25 mouse cellular contexts compared by ENCODE assay signal in the genomic region with DNA sequence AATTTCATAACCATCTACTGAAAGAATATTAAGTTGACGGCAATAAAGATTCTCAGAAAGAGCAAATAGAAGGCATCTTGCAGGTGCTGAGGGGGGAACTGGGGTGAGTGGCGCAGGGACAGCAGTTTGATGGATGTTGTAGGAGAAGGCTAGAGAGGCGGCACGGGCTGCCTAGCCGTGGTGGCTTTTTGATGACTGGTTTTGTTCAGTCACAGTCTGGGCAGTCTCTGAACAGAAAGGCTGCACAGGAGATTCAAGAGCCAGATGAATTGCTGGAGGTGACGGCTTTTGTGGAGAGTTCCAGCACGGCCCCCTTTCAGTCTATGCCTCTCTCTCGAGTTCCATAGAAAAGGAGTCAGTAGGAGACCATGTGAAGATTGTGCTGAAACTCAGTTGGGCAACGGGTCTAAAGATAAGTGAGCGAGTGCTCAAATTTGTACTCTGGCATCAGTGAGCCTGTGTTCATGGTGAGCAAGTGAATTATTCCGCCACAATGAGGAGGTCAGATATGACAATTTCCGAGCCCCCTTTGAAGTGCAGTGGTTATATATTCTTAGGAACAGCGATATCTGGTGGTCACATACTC.
DNase-seq lines count a peak whose midpoint lies in the region; ATAC-seq and TF ChIP-seq lines count a peak whose summit lies in the region.
"Had no signal": no experiment of that assay in that cellular context is flagged by ENCODE, and none has a peak within 500 bp of the region (broad histone marks: within the 10 kb centered on the region; RNA-seq: fewer than 3 reads in every experiment).

No protein-coding gene starts in this region.

- 49% methylated on average over 13 of the region's 13 CpGs for WGBS in midbrain, embryonic 16.5 days
- 66% methylated on average over 13 of the region's 13 CpGs for WGBS in midbrain, embryonic 13.5 days
- whole genome bisulfite sequencing in neural tube, embryonic 15.5 days, result 35% methylated on average over 13 of the region's 13 CpGs
- 70% methylated on average over 13 of the region's 13 CpGs for WGBS in stomach, postnatal 0 days

- peak overlapping the region; percentile 11; the same call in 1 of the 2 replicates for H3K27ac ChIP-seq in midbrain, embryonic 16.5 days (ENCODE audit: low read length)
- H3K27ac ChIP-seq in midbrain, embryonic 13.5 days, result no peak overlapping the region
- 0 out of 2 replicates have a peak overlapping the region, but pooled peaks have one; percentile 2 for H3K27ac ChIP-seq in neural tube, embryonic 15.5 days (replicated peaks)
- no peak overlapping the region for H3K27ac ChIP-seq in stomach, postnatal 0 days (replicated peaks)
- H3K27ac ChIP-seq: embryonic facial prominence, embryonic 15.5 days; heart, embryonic 13.5 days; kidney, embryonic 15.5 days; limb, embryonic 13.5 days; liver, embryonic 12.5 days had no signal

- H3K27me3 ChIP-seq in midbrain, embryonic 16.5 days (ENCODE audit: control insufficient read depth, insufficient read depth, low read depth, low read length), result no peaks in the 10 kb centered on the region
- H3K27me3 ChIP-seq in midbrain, embryonic 13.5 days, result no peaks in the 10 kb centered on the region
- H3K27me3 ChIP-seq in neural tube, embryonic 15.5 days (replicated peaks), result no peaks in the 10 kb centered on the region
- H3K27me3 ChIP-seq in stomach, postnatal 0 days (ENCODE audit: control insufficient read depth, insufficient read depth, low read length), result no peaks in the 10 kb centered on the region
- H3K27me3 ChIP-seq: embryonic facial prominence, embryonic 15.5 days; heart, embryonic 13.5 days; kidney, embryonic 15.5 days; limb, embryonic 13.5 days; liver, embryonic 12.5 days had no signal

- peak; percentile 25 to 40 for DNase-seq in cerebellum, postnatal 14 days
- DNase-seq in heart, adult 11 months, result peak; percentile 66
- DNase-seq in heart, adult 8-10 months (ENCODE audit: low spot score), result no peak
- no peak for DNase-seq in stomach, postnatal 0 days (ENCODE audit: low spot score)
- DNase-seq: adrenal gland, postnatal 14 days; gastrocnemius, postnatal 10 days; heart, adult 18-20 months; heart, postnatal 14 days; kidney, adult 11 months; kidney, postnatal 36 days; lung, adult 18-20 months; lung, postnatal 10 days; right cerebral cortex, adult 18-20 months; right cerebral cortex, postnatal 4 days; thymus, postnatal 25 days had no signal

- ATAC-seq in cerebellum, adult (ENCODE audit: insufficient number of reproducible peaks, low FRiP score, low TSS enrichment), result no peak
- peak; percentile 66 for ATAC-seq in midbrain, embryonic 16.5 days
- no peak for ATAC-seq in midbrain, embryonic 13.5 days
- ATAC-seq in neural tube, embryonic 15.5 days (ENCODE audit: low FRiP score), result 0 out of 2 replicates have a peak, but pooled peaks have one; percentile 33
- ATAC-seq in stomach, postnatal 0 days (ENCODE audit: low FRiP score, low TSS enrichment), result no peak
- ATAC-seq: CD4-positive, CD25-positive, alpha-beta regulatory T cell, adult 4 months; liver, embryonic 12.5 days had no signal

- peaks cover 2% of the 10 kb centered on the region; the same call in 1 of the 2 replicates for H3K4me1 ChIP-seq in midbrain, embryonic 16.5 days (ENCODE audit: control insufficient read depth, insufficient read depth, low read length)
- H3K4me1 ChIP-seq in midbrain, embryonic 13.5 days (replicated peaks), result peaks cover 16% of the 10 kb centered on the region
- peaks cover 26% of the 10 kb centered on the region for H3K4me1 ChIP-seq in neural tube, embryonic 15.5 days
- no peaks in the 10 kb centered on the region for H3K4me1 ChIP-seq in stomach, postnatal 0 days (replicated peaks; ENCODE audit: control insufficient read depth, insufficient read depth)
- H3K4me1 ChIP-seq: embryonic facial prominence, embryonic 15.5 days; kidney, embryonic 15.5 days; liver, embryonic 12.5 days had no signal

- TF ChIP-seq CTCF in stomach, postnatal 0 days (IDR thresholded peaks at IDR 0.05; ENCODE audit: low read depth), result no peak

- H3K4me3 ChIP-seq in midbrain, embryonic 16.5 days (ENCODE audit: low read depth, low read length), result no peak overlapping the region
- no peak overlapping the region for H3K4me3 ChIP-seq in midbrain, embryonic 13.5 days (replicated peaks)
- no peak overlapping the region for H3K4me3 ChIP-seq in neural tube, embryonic 15.5 days (replicated peaks)
- no peak overlapping the region for H3K4me3 ChIP-seq in stomach, postnatal 0 days (ENCODE audit: low read depth, low read length)
- H3K4me3 ChIP-seq: embryonic facial prominence, embryonic 15.5 days; heart, embryonic 13.5 days; kidney, embryonic 15.5 days; limb, embryonic 13.5 days; liver, embryonic 12.5 days had no signal

- no peaks in the 10 kb centered on the region for H3K9me3 ChIP-seq in midbrain, embryonic 16.5 days (replicated peaks; ENCODE audit: control insufficient read depth, low read length, poor library complexity, severe bottlenecking)
- no peaks in the 10 kb centered on the region for H3K9me3 ChIP-seq in midbrain, embryonic 13.5 days
- no peaks in the 10 kb centered on the region for H3K9me3 ChIP-seq in neural tube, embryonic 15.5 days (replicated peaks)
- H3K9me3 ChIP-seq in stomach, postnatal 0 days (ENCODE audit: control insufficient read depth, low read length), result no peaks in the 10 kb centered on the region
- H3K9me3 ChIP-seq: embryonic facial prominence, embryonic 15.5 days; heart, embryonic 13.5 days; kidney, embryonic 15.5 days; limb, embryonic 13.5 days; liver, embryonic 12.5 days had no signal

- H3K36me3 ChIP-seq in midbrain, embryonic 16.5 days (ENCODE audit: control insufficient read depth, insufficient read depth, low read length), result no peaks in the 10 kb centered on the region
- no peaks in the 10 kb centered on the region for H3K36me3 ChIP-seq in midbrain, embryonic 13.5 days
- H3K36me3 ChIP-seq in neural tube, embryonic 15.5 days, result no peaks in the 10 kb centered on the region
- no peaks in the 10 kb centered on the region for H3K36me3 ChIP-seq in stomach, postnatal 0 days (ENCODE audit: control insufficient read depth, insufficient read depth, low read length)
- H3K36me3 ChIP-seq: embryonic facial prominence, embryonic 15.5 days; heart, embryonic 13.5 days; kidney, embryonic 15.5 days; limb, embryonic 13.5 days had no signal

- H3K4me2 ChIP-seq in midbrain, embryonic 16.5 days (ENCODE audit: low read length), result no peak overlapping the region
- H3K4me2 ChIP-seq in midbrain, embryonic 13.5 days (replicated peaks), result no peak overlapping the region
- H3K4me2 ChIP-seq in neural tube, embryonic 15.5 days, result no peak overlapping the region
- no peak overlapping the region for H3K4me2 ChIP-seq in stomach, postnatal 0 days (replicated peaks; ENCODE audit: low read depth)
- H3K4me2 ChIP-seq: embryonic facial prominence, embryonic 15.5 days; heart, embryonic 13.5 days; kidney, embryonic 15.5 days; limb, embryonic 13.5 days; liver, embryonic 12.5 days had no signal

- TF ChIP-seq EP300 in stomach, postnatal 0 days (optimal IDR thresholded peaks at IDR 0.05), result no peak

- H3K9ac ChIP-seq in midbrain, embryonic 16.5 days (ENCODE audit: low read depth, low read length), result 0 out of 2 replicates have a peak overlapping the region, but pooled peaks have one; percentile 15
- no peak overlapping the region for H3K9ac ChIP-seq in midbrain, embryonic 13.5 days (replicated peaks)
- H3K9ac ChIP-seq in neural tube, embryonic 15.5 days (replicated peaks), result no peak overlapping the region
- H3K9ac ChIP-seq in stomach, postnatal 0 days (ENCODE audit: low read length), result no peak overlapping the region
- H3K9ac ChIP-seq: embryonic facial prominence, embryonic 15.5 days; heart, embryonic 13.5 days; kidney, embryonic 15.5 days; limb, embryonic 13.5 days; liver, embryonic 12.5 days had no signal

Comparison
In these comparisons a context has a peak if more than half of its experiments do, and no peak if none do; other contexts are left out.
1. DNase-seq: peak in cerebellum, postnatal 14 days (2 of 2) and heart, adult 11 months (single experiment); none in heart, adult 8-10 months (single experiment) and stomach, postnatal 0 days (single experiment).
2. ATAC-seq: peak in midbrain, embryonic 16.5 days (single experiment) and neural tube, embryonic 15.5 days (single experiment); none in cerebellum, adult (single experiment), midbrain, embryonic 13.5 days (single experiment) and stomach, postnatal 0 days (single experiment).
3. H3K27ac ChIP-seq: peak in midbrain, embryonic 16.5 days (single experiment) and neural tube, embryonic 15.5 days (single experiment); none in midbrain, embryonic 13.5 days (single experiment) and stomach, postnatal 0 days (single experiment).